Mouse (Mus musculus) induced T-regulatory cell, adult 2 months (primary cell): ENCODE results near the gene Mgea5.
A peak's percentile ranks its signal among the peaks of the same experiment; 100 is the strongest.
"Not testable (repeated sequence)": the region's sequence is repeated elsewhere in the genome, so short reads cannot be mapped to it uniquely, and the experiment has no call there.

Experiments used
- DNase-seq: peaks from one replicate; pipeline ENCODE4 v3.0.0-alpha.2; 2012; ENCODE audit warnings: low read depth

Gene Mgea5

GRCm38 (mm10) chr19:45783181-45783932 is at the start of gene Mgea5:
Gene Mgea5, minus strand, starts transcription at chr19:45783837.
- peak; percentile 99 for DNase-seq

DNA sequence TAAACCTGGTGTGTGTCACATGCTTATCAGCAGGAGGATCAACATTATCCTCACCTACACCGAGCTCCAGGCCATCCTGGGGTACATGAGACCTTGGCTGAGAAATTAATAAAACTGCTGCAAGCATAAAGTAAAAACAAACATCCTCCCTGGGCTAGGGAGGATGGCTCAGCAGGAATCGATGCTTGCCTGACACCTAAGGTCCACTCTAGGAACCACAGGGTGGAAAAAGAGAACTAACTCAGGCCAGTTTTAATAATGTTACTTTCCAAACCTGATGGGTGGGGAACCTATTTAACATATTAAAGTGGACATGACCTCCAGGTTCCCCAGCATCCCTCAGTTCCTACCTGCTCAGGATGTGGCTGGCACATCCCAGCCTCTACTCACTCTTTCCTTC is 47.0 kb upstream of the Mgea5 start:
- no peak for DNase-seq

GRCm38 (mm10) chr19:45827736-45828135 is 44.1 kb upstream of the Mgea5 start:
- DNase-seq, result no peak

DNA sequence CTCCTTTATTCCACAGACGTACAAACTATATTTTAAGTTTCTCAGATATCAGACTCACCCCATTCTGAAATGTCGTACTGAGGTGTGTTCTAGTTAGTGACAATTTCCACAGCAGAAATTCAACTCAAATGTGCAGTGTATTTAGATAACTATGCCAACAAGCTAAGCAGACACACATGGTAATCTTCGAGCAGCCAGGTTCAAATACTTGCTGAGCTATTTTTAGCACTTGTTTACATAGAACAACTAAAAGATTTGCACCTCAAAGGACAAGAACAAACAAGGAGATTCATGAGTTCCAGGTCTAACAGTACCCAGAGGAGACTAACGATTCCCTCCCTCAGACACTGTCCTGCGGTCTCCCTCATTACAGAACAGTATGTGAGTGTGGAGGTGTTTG is 43.5 kb upstream of the Mgea5 start:
- DNase-seq, result no peak

GRCm38 (mm10) chr19:45826146-45826545 is 42.5 kb upstream of the Mgea5 start:
- no peak for DNase-seq

DNA sequence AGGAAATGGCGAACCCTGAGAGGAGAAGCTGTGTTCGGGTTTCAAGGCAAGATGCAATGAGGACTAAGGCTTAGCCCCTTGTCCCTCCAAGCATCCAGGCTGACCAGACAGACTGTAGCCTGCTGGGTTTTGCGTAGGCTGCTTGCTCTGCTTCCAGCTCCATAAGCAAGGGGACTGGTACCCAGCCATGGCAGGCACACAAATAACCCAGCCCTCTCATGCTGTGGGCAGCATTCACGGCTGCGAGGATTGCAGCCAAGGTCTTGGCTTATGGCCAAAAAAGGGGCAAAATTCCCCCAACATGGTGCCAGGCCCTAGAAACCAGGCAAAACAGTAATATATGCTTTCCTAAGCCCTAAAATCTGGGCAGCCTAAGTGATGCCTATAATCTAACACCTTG is 38.2 kb upstream of the Mgea5 start:
- no peak for DNase-seq

GRCm38 (mm10) chr19:45817816-45818490 is 34.3 kb upstream of the Mgea5 start:
- DNase-seq, result no peak

DNA sequence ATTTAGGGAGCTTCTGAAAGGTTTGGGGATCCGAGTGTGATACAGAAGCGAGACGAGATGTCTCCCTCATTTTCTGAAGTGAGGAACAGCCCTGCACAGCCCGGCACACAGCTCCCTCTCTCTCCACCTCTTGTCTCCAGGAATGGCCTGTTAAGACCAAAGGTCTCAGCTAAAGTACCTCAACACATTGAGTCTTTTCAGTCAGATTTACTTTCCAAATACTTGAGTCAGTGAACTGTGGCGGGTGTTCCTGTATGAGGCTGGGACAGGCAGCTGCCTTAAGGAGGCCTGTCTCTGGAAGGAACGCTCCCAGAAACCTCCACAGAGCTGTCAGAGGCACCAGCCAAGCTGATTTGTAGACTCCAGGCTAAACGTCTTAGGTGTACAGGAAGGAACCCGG is 33.1 kb upstream of the Mgea5 start:
- DNase-seq, result no peak

DNA sequence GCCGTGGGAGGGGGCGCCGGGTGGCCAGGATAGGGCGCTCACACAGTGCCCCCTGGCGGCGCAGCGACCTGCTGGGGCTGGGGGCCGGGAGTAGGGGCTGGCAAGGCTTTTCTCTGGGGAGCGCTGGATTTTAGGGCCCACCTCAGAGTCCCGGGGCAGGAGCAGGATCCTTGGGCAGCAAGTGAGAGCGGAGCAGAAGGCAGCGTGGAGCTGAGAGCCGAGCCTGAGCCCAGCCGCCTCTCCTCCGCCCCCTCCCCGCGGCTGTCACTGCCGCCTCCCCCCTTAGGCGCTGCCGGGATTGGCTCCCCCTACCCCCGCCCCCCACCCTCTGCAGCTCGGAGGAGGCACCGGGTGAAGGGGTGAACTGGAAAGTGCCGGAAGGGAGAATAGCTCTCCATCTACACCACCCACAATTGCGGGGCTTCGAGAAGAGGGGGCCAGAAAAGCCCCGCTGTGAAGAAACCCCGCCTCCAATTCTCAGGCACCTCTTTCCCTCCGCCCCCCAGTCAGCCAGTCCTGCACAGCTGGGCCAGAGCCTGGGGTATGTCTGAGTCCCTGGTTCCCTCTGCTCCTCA is 32.3 kb upstream of the Mgea5 start, which contains the start of gene Kcnip2:
TSS of gene Kcnip2 (minus strand) at position 231 of the 575 bp plus-strand sequence.
- DNase-seq, result peak; percentile 42

DNA sequence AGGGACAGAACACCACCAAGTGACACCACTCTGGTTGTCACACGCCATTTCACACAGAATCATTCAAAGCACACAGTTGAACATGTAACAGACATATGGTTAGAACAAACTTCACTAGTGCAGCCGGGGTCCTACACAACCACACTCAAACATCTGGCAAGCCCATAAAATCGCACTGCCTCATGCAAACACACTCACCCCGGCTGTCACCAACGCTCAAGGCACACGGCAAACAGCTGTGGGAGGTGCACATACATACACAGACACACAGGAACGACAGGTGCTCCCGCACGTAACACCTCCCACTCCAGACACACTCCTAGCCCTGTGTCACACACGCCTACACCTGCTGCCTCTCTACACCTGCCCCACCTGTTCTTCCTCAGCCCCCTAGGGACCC is 31.5 kb upstream of the Mgea5 start:
- no peak for DNase-seq

GRCm38 (mm10) chr19:45813801-45814200 is 30.2 kb upstream of the Mgea5 start:
- peak; percentile 40 for DNase-seq

DNA sequence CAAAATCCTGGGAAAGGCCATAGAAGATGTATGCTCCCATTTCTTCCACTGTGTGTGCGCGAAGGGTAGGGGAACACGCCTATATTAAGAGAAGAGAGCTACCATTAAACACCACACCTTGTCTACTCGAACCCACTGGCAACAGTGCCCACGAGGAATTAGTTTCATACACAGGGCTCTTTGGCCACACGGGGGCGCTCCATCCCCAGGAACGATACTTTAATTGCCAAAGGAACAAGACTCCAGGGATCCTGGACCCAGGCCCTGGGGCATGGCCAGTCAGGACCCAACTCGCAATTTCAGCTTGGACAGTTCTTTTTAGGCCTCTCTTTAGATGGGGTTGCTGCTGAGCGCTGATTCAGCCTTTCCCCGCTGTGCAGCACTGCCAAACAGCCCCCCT is 29.6 kb upstream of the Mgea5 start:
- DNase-seq, result peak; percentile 90

GRCm38 (mm10) chr19:45812673-45813252 is 29.1 kb upstream of the Mgea5 start:
- DNase-seq, result no peak

DNA sequence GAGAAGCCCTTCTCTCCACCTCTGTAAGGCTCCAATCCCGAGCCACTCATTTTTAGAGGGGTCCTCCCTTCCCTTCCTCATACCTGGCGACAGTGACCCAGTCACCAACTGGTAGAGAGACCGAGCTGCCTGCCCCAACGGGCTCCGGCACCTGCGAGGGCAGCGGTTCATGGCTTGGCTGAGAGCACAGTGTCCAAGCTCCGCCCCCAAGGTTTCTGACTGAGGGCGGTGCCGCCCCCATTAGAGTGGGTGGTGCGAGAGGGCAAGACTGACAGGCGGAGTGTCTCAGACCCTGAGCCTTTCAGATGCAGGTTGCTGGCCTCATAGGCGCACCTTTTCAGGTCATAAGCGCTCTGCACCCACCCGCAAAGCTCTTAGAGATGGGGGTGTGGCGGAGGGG is 28.5 kb upstream of the Mgea5 start:
- peak; percentile 81 for DNase-seq

DNA sequence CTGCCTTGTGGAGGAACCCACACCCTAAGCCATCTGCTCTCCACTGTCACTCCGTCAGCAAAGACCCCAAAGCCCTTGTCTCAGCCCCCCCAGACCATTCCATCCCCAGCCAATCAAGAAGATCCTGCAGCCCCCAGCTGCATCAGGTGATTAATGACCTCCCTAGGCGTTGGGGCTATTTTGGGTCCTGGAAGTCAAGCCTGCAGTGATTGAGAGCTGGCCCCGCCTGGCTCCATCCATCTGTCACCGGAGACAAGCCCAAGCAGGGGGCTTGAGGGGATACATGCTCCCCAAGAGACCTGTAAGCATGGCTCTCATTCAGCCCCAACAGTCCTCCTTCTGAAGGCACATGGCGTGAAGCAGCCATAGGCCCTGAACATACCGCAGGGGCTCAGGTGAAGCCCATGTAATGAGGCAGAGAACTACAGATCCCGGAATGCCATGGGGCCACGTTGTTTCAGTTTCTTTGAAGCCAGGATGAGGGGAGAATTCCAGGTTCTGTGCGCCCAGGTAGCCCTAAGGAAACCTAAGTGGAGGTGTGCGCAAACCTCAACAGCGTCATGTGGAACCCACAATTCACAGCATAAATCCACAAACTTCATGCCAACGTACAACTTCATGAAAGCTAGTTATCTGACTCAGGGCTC is 27.5 kb upstream of the Mgea5 start:
- no peak for DNase-seq

- DNase-seq, result peak; percentile 59
Measured at GRCm38 (mm10) chr19:45807732-45808131, 24.1 kb upstream of the Mgea5 start.

DNA sequence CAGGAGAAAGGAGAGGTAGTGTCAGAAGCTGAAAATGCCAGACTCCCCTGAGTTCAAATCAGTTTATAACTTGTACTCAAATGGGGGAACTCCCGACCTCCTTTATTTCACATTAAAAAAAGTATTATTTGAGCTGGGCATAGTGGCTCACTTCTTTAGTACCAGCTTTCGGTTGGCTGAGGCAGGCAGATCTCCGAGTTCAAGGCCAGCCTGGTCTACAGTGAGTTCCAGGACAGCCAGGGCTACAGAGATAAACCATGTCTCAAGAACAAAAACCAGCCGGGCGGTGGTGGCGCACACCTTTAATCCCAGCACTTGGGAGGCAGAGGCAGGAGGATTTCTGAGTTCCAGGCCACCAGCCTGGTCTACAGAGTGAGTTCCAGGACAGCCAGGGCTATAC is 22.2 kb upstream of the Mgea5 start:
- DNase-seq, result not testable (repeated sequence)

DNA sequence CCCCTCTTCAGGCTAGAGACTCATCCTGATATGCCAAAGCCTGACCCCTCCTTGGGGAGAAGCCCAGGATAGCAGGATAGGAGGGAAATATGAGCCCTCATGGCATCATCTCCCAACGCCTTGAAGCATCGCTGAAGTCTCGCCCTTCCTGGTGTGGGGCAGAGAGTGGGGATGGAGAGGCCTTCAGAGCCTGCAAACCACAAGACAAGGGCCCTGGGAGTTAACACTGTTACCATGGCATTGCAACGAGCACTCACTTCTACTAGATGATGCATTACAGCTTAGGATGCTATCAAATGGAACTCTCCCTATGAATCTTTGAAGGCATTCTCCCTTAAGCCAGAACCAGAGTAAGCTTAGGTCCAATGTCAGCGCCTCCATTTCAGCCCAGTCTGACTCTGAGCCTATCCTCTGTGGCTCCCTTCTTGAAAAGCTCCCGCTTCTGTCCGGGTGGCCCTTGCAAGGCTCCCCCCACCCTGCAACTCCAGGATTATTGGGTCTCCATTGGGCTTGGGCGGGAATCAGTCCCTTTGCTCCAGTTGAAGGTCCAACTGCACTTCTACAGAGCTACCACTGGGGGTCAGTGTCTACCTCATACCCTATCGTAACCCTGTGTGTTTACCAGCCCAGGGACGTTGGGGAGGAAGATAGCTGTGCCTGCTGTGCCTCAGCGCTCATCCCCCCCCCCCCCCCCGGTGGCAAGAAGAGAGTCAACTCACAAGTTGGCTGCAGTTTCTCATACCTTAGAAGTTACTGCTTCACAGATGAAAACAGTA is 21.1 kb upstream of the Mgea5 start:
- peak; percentile 83 for DNase-seq

- DNase-seq, result no peak
Measured at GRCm38 (mm10) chr19:45803408-45803807, 19.8 kb upstream of the Mgea5 start.

- DNase-seq, result no peak
Measured at GRCm38 (mm10) chr19:45802702-45803101, 19.1 kb upstream of the Mgea5 start.

- peak; percentile 83 for DNase-seq
Measured at GRCm38 (mm10) chr19:45796879-45797278, 13.2 kb upstream of the Mgea5 start.
